Mouse (Mus musculus): ENCODE measurements around the gene Tsen54. TPM values are rescaled to one million over a fixed set of nuclear protein-coding genes. Genes with fewer than 3 reads are reported as not detected.

Tsen54 gene
- polyA plus RNA-seq, 1 experiment = 15.6 TPM

DNA sequence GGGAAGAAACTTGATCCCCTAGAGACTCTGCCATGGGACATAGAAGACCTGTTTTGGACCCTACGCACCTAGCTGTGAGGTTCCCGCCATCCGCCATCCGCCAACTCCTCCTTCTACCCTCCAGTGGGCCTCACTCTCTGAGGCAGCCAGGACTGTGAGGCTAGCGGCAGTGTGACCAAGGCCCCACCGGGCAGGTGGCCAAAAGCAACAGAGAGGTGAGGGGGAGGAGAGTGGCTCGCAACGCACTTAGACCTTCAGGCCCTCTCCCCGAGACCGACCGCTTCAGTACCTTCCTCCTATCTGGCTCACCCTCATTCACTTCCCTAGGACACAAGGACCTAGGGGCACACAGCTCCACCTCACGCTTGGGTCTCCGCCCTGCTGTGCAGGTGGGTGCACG is 4.1 kb upstream of the Tsen54 start:
- Histone ChIP-seq H3K36me3 (ENCODE audit: control insufficient read depth, insufficient read depth) (no peaks in the 10 kb centered on the region), H3K4me3 (no peak overlapping the region), H3K79me2 (ENCODE audit: control insufficient read depth, insufficient read depth) (peaks cover 4% of the 10 kb centered on the region), H3K4me2 (ENCODE audit: low read depth) (no peak overlapping the region), H3K27me3 (ENCODE audit: control insufficient read depth, insufficient read depth, insufficient read length) (no peaks in the 10 kb centered on the region), H3ac (ENCODE audit: control insufficient read depth, insufficient read length) (no peak overlapping the region)
- TF ChIP-seq CEBPB (IDR thresholded peaks at IDR 0.05; ENCODE audit: insufficient read depth, poor library complexity, severe bottlenecking) (no peak), MYOG (IDR thresholded peaks at IDR 0.05; ENCODE audit: control insufficient read depth in 1 of 3, insufficient read depth in 1 of 3, insufficient read length in 2 of 3, low read depth in 2 of 3) (no peak), MYOD1 (IDR thresholded peaks at IDR 0.05; ENCODE audit: control insufficient read depth in 1 of 3, insufficient read length in 2 of 3, low read depth in 2 of 3) (no peak)

DNA sequence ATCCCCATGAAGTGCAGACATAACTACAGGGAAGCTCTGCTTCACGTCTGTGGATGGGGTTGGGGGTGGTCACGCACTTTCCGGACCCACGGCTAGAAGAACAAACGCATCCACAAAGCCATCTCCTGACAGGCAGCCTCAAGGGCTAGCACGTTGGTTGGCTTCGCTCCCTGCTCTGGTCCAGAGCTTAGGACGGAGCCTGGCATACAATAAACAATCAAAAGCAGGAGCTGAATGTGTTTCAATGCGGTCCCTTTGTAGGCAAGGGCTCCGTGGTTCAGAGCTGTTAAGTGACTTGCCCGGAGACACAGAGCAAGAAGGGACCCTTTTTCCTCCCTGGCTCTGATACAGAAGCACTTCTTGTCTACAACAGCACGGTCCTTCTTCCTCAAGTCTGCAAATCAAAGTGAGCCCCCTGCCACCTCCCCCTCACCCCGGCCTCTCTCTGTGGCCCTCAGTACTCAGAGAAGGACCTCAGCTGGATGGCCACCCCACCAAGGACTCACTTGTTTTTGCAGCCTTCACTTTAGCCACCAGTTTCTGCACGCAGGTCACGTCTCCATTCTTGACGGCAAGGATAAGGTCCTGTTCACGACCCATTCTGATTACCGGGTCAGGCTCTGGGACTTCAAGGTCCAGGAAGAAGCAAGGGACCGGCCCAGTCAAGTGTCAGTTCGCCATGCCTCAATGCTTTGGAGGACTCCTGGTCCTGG is 3.0 kb upstream of the Tsen54 start:
- Histone ChIP-seq H3K4me3 (no peak overlapping the region), H3ac (ENCODE audit: control insufficient read depth, insufficient read length) (no peak overlapping the region), H3K27me3 (ENCODE audit: control insufficient read depth, insufficient read depth, insufficient read length) (no peaks in the 10 kb centered on the region), H3K79me2 (ENCODE audit: control insufficient read depth, insufficient read depth) (peaks cover 4% of the 10 kb centered on the region), H3K4me2 (ENCODE audit: low read depth) (no peak overlapping the region), H3K36me3 (ENCODE audit: control insufficient read depth, insufficient read depth) (no peaks in the 10 kb centered on the region)
- no peak for TF ChIP-seq USF1 (IDR thresholded peaks at IDR 0.05; ENCODE audit: low read depth)
- TF ChIP-seq TCF3 (IDR thresholded peaks at IDR 0.05; ENCODE audit: insufficient read length, low read depth) = no peak
- TF ChIP-seq MYOD1 (IDR thresholded peaks at IDR 0.05; ENCODE audit: control insufficient read depth in 1 of 3, insufficient read length in 2 of 3, low read depth in 2 of 3) = no peak
- no peak for TF ChIP-seq E2F4 (IDR thresholded peaks at IDR 0.05; ENCODE audit: insufficient read depth)
- TF ChIP-seq CEBPB (IDR thresholded peaks at IDR 0.05; ENCODE audit: insufficient read depth, poor library complexity, severe bottlenecking) = no peak
- TF ChIP-seq TCF12 (IDR thresholded peaks at IDR 0.05; ENCODE audit: insufficient read depth, poor library complexity, severe bottlenecking) = no peak
- no peak for TF ChIP-seq POLR2A (IDR thresholded peaks at IDR 0.05; ENCODE audit: insufficient read length, low read depth)
- TF ChIP-seq MAX (IDR thresholded peaks at IDR 0.05; ENCODE audit: low read depth) = no peak
- no peak for TF ChIP-seq SRF (IDR thresholded peaks at IDR 0.05; ENCODE audit: control insufficient read depth, insufficient read length, low read depth)
- no peak for TF ChIP-seq REST (IDR thresholded peaks at IDR 0.05; ENCODE audit: insufficient read depth, insufficient read length)
- TF ChIP-seq MYOG (IDR thresholded peaks at IDR 0.05; ENCODE audit: control insufficient read depth in 1 of 3, insufficient read depth in 1 of 3, insufficient read length in 2 of 3, low read depth in 2 of 3) = no peak
- TF ChIP-seq POLR2AphosphoS2 (IDR thresholded peaks at IDR 0.05; ENCODE audit: insufficient read length, low read depth) = no peak

DNA sequence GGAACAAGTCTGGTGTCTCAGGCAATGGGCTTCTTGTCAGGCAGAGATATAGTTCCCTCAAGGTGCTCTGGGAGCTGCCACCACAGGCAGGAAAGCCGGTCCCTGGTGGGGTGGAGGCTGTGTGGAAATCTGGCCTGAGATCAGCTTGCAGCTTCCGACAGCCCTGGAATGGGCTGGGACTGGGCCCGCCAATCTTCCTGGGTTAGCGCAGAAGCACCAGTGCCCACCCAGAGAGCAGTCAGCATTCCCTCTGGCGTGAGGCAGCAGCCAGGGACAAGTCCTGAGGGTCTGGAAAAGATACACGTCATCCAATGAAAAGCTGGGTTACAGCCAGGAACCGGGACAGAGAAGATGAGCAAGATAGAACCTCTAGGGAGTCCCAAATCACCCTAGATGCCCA is 2.4 kb upstream of the Tsen54 start:
- peak overlapping the region; percentile 90 for H3K4me2 ChIP-seq (ENCODE audit: low read depth)
- peak overlapping the region; percentile 48 for H3K4me3 ChIP-seq
- no peaks in the 10 kb centered on the region for H3K27me3 ChIP-seq (ENCODE audit: control insufficient read depth, insufficient read depth, insufficient read length)
- peaks cover 4% of the 10 kb centered on the region for H3K79me2 ChIP-seq (ENCODE audit: control insufficient read depth, insufficient read depth)
- TF ChIP-seq TCF3 (IDR thresholded peaks at IDR 0.05; ENCODE audit: insufficient read length, low read depth) (no peak), REST (IDR thresholded peaks at IDR 0.05; ENCODE audit: insufficient read depth, insufficient read length) (no peak), TCF12 (IDR thresholded peaks at IDR 0.05; ENCODE audit: insufficient read depth, poor library complexity, severe bottlenecking) (no peak), POLR2A (IDR thresholded peaks at IDR 0.05; ENCODE audit: insufficient read length, low read depth) (no peak)
- H3ac ChIP-seq (ENCODE audit: control insufficient read depth, insufficient read length) = no peak overlapping the region
- H3K36me3 ChIP-seq (ENCODE audit: control insufficient read depth, insufficient read depth) = no peaks in the 10 kb centered on the region

DNA sequence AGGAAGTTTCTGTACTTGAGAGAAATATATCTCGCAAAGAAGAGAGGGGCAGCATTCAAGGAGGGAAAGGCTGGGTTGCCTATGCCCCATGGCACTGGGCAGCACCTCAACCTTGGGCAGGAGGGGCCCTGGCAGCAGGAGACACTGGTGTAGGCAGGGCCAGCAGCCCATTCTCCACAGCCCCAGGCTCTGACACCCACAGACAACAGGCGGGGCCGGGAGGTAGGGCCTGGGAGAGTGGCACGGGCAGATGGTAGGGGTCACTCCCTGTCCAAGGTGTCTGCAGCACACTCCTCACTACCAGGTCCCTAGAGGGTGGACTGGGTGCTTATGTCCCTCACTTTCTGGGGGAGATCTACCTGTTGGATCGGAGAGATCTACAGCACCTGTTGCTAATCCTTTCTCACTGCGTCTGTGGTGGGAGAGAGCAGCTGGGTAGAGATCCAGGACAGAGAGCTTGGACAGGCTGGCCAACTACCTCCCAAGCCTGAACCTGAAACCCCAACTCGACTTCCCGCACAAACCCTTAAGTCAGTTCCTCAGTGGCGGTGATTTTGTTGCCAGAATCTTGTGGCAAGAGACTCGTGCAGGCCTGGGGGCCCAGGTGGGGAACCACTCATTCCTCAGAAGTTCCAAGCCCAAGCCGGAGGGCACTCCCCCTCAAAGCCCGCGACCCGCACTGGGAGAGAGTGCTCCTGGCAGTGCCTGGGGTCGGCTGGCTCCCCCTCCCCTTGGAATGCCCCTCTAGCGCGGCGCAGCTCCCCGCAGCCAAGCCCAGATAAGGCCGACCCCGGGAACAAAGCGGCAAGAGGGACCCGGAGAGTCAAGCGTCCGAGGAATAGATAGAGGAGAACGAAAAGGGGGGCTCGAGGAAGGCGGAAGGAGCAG is 1.7 kb upstream of the Tsen54 start:
- H3K4me3 ChIP-seq = peak overlapping the region; percentile 48
- TF ChIP-seq MYOG (IDR thresholded peaks at IDR 0.05; ENCODE audit: control insufficient read depth in 1 of 3, insufficient read depth in 1 of 3, insufficient read length in 2 of 3, low read depth in 2 of 3) (peak in 1 of 3 experiments; percentile 7), SRF (IDR thresholded peaks at IDR 0.05; ENCODE audit: control insufficient read depth, insufficient read length, low read depth) (no peak), TCF12 (IDR thresholded peaks at IDR 0.05; ENCODE audit: insufficient read depth, poor library complexity, severe bottlenecking) (peak; percentile 10), MYOD1 (IDR thresholded peaks at IDR 0.05; ENCODE audit: control insufficient read depth in 1 of 3, insufficient read length in 2 of 3, low read depth in 2 of 3) (peak in 2 of 3 experiments; percentile 69 to 74)
- peak overlapping the region; percentile 90 for H3K4me2 ChIP-seq (ENCODE audit: low read depth)
- H3K36me3 ChIP-seq (ENCODE audit: control insufficient read depth, insufficient read depth) = no peaks in the 10 kb centered on the region
- no peak overlapping the region for H3ac ChIP-seq (ENCODE audit: control insufficient read depth, insufficient read length)
- no peaks in the 10 kb centered on the region for H3K27me3 ChIP-seq (ENCODE audit: control insufficient read depth, insufficient read depth, insufficient read length)
- peaks cover 4% of the 10 kb centered on the region for H3K79me2 ChIP-seq (ENCODE audit: control insufficient read depth, insufficient read depth)

Measured in myocyte (in vitro differentiated cells).